Mouse (Mus musculus) neural tube, embryonic 15.5 days (tissue): Measurements from ENCODE around the gene Morf4l1. TPM values are rescaled to one million over a fixed set of nuclear protein-coding genes. Genes with fewer than 3 reads are reported as not detected.
A peak's percentile ranks its signal among the peaks of the same experiment; 100 is the strongest.
"Not testable (repeated sequence)": the region's sequence is repeated elsewhere in the genome, so short reads cannot be mapped to it uniquely, and the experiment has no call there.

Experiments
- ATAC-seq: fragments of 200-750 bp; cut with Nextera tagmentation; 2 replicates; pipeline ENCODE4 v1.8.0; 2017; ENCODE audit warnings: mild to moderate bottlenecking, moderate TSS enrichment, moderate library complexity; ENCODE audit not compliant: low FRiP score
- H3K27ac ChIP-seq: fragments of 300-500 bp; sonication (generic); replicated peaks from 2 replicates; pipeline ENCODE4 v1.5.1; 2015; ENCODE audit warnings: mild to moderate bottlenecking, inconsistent platforms
- H3K27me3 ChIP-seq: fragments of 300-500 bp; sonication (generic); replicated peaks from 2 replicates; pipeline ENCODE4 v1.6.1; 2015; ENCODE audit warnings: inconsistent platforms
- H3K36me3 ChIP-seq: fragments of 300-500 bp; sonication (generic); 2 replicates; pipeline ENCODE4 v1.6.1; 2015; ENCODE audit warnings: inconsistent platforms
- H3K4me1 ChIP-seq: fragments of 300-500 bp; sonication (generic); 2 replicates; pipeline ENCODE4 v1.6.1; 2015; ENCODE audit warnings: inconsistent platforms
- H3K4me2 ChIP-seq: fragments of 300-500 bp; sonication (generic); 2 replicates; pipeline ENCODE4 v1.6.1; 2015; ENCODE audit warnings: inconsistent platforms, mild to moderate bottlenecking, moderate library complexity
- H3K4me3 ChIP-seq: fragments of 300-500 bp; sonication (generic); replicated peaks from 2 replicates; pipeline ENCODE4 v1.5.1; 2015; ENCODE audit warnings: mild to moderate bottlenecking, inconsistent platforms
- H3K9ac ChIP-seq: fragments of 300-500 bp; sonication (generic); replicated peaks from 2 replicates; pipeline ENCODE4 v1.6.1; 2015; ENCODE audit warnings: mild to moderate bottlenecking, inconsistent platforms
- H3K9me3 ChIP-seq: fragments of 300-500 bp; sonication (generic); replicated peaks from 2 replicates; pipeline ENCODE4 v1.6.1; 2016; ENCODE audit warnings: inconsistent platforms
- WGBS: fragments of 180-500 bp; shearing (Covaris S2); methylation state at CpG from one replicate; pipeline ENCODE4 v1.1.7; 2015; ENCODE audit warnings: mixed read lengths; 5-methylcytosine and 5-hydroxymethylcytosine counted together
- polyA plus RNA-seq: library from polyadenylated mRNA; unstranded; fragments of >200 nt; fragmentation: Nextera tagmentation; extraction: Ambion mirVana; gene quantifications from 2 replicates; pipeline ENCODE4 v1.2.1, GENCODE M21; 2015

The Morf4l1 gene
- polyA plus RNA-seq, 1 experiment from 2014 or later = 554 TPM

- not testable (repeated sequence) for H3K4me2 ChIP-seq, H3K27ac ChIP-seq, H3K4me1 ChIP-seq, ATAC-seq, H3K4me3 ChIP-seq, H3K27me3 ChIP-seq, H3K9me3 ChIP-seq, H3K9ac ChIP-seq
- peaks cover 12% of the 10 kb centered on the region for H3K36me3 ChIP-seq
- WGBS = 88% methylated on average over 6 of the region's 6 CpGs
These were observed 32.6 kb downstream of the Morf4l1 start for GRCm38 (mm10) chr9:90081961-90082360.

- peak; percentile 33; the same call in 1 of the 2 replicates for ATAC-seq
- H3K27ac ChIP-seq = no peak overlapping the region
- WGBS = 55% methylated on average over 8 of the region's 8 CpGs
- H3K4me3 ChIP-seq = no peak overlapping the region
- no peaks in the 10 kb centered on the region for H3K27me3 ChIP-seq
- H3K9ac ChIP-seq = no peak overlapping the region
- no peak overlapping the region for H3K4me2 ChIP-seq
- H3K9me3 ChIP-seq = no peaks in the 10 kb centered on the region
- no peaks in the 10 kb centered on the region for H3K4me1 ChIP-seq
- H3K36me3 ChIP-seq = no peaks in the 10 kb centered on the region
These were observed 37.6 kb downstream of the Morf4l1 start for GRCm38 (mm10) chr9:90076849-90077461.

GRCm38 (mm10) chr9:90076131-90076530 is 38.4 kb downstream of the Morf4l1 start:
- Histone ChIP-seq H3K4me3 (no peak overlapping the region), H3K9me3 (no peaks in the 10 kb centered on the region), H3K9ac (no peak overlapping the region), H3K4me1 (no peaks in the 10 kb centered on the region), H3K27me3 (no peaks in the 10 kb centered on the region), H3K27ac (no peak overlapping the region), H3K4me2 (no peak overlapping the region), H3K36me3 (no peaks in the 10 kb centered on the region)
- 80% methylated on average over 5 of the region's 5 CpGs for WGBS
- ATAC-seq = no peak

GRCm38 (mm10) chr9:90075336-90075735 is 39.2 kb downstream of the Morf4l1 start:
- no peak overlapping the region for H3K9ac ChIP-seq
- ATAC-seq = no peak
- no peaks in the 10 kb centered on the region for H3K4me1 ChIP-seq
- H3K4me2 ChIP-seq = no peak overlapping the region
- 88% methylated on average over 4 of the region's 4 CpGs for WGBS
- no peaks in the 10 kb centered on the region for H3K9me3 ChIP-seq
- H3K27me3 ChIP-seq = no peaks in the 10 kb centered on the region
- H3K4me3 ChIP-seq = no peak overlapping the region
- no peaks in the 10 kb centered on the region for H3K36me3 ChIP-seq
- no peak overlapping the region for H3K27ac ChIP-seq

- ATAC-seq = no peak
These were observed 44.4 kb downstream of the Morf4l1 start for GRCm38 (mm10) chr9:90070174-90070573.

GRCm38 (mm10) chr9:90069485-90069884 is 45.1 kb downstream of the Morf4l1 start:
- H3K4me3 ChIP-seq = no peak overlapping the region
- no peaks in the 10 kb centered on the region for H3K27me3 ChIP-seq
- no peaks in the 10 kb centered on the region for H3K36me3 ChIP-seq
- H3K4me1 ChIP-seq = no peaks in the 10 kb centered on the region
- WGBS = 78% methylated on average over 7 of the region's 7 CpGs
- no peak for ATAC-seq
- no peak overlapping the region for H3K27ac ChIP-seq
- H3K9me3 ChIP-seq = no peaks in the 10 kb centered on the region
- no peak overlapping the region for H3K9ac ChIP-seq
- no peak overlapping the region for H3K4me2 ChIP-seq

More at GRCm38 (mm10) chr9:90070174-90070573, 44.4 kb downstream of the Morf4l1 start:
- no peaks in the 10 kb centered on the region for H3K36me3 ChIP-seq
- no peak overlapping the region for H3K4me2 ChIP-seq
- no peak overlapping the region for H3K9ac ChIP-seq
- H3K4me1 ChIP-seq = no peaks in the 10 kb centered on the region
- H3K9me3 ChIP-seq = no peaks in the 10 kb centered on the region
- H3K27ac ChIP-seq = no peak overlapping the region
- no peak overlapping the region for H3K4me3 ChIP-seq
- H3K27me3 ChIP-seq = no peaks in the 10 kb centered on the region
- WGBS = 89% methylated on average over 7 of the region's 7 CpGs

- H3K9me3 ChIP-seq = no peaks in the 10 kb centered on the region
- no peaks in the 10 kb centered on the region for H3K27me3 ChIP-seq
- WGBS = 91% methylated on average over 6 of the region's 6 CpGs
- H3K27ac ChIP-seq = no peak overlapping the region
- ATAC-seq = no peak
- no peaks in the 10 kb centered on the region for H3K4me1 ChIP-seq
- H3K9ac ChIP-seq = no peak overlapping the region
- no peaks in the 10 kb centered on the region for H3K36me3 ChIP-seq
- no peak overlapping the region for H3K4me2 ChIP-seq
- no peak overlapping the region for H3K4me3 ChIP-seq
These were observed 45.8 kb downstream of the Morf4l1 start for GRCm38 (mm10) chr9:90068786-90069185.

- no peaks in the 10 kb centered on the region for H3K36me3 ChIP-seq
- no peaks in the 10 kb centered on the region for H3K9me3 ChIP-seq
- WGBS = 83% methylated on average over 2 of the region's 2 CpGs
- no peak overlapping the region for H3K4me3 ChIP-seq
- no peak overlapping the region for H3K27ac ChIP-seq
- no peak overlapping the region for H3K4me2 ChIP-seq
- no peaks in the 10 kb centered on the region for H3K4me1 ChIP-seq
- no peak for ATAC-seq
- H3K9ac ChIP-seq = no peak overlapping the region
- no peaks in the 10 kb centered on the region for H3K27me3 ChIP-seq
These were observed 47.2 kb downstream of the Morf4l1 start for GRCm38 (mm10) chr9:90067341-90067740.

GRCm38 (mm10) chr9:90060932-90061331 is 53.6 kb downstream of the Morf4l1 start:
- ATAC-seq = not testable (repeated sequence)

GRCm38 (mm10) chr9:90060574-90060875 is 54.0 kb downstream of the Morf4l1 start:
- Histone ChIP-seq H3K4me2 (no peak overlapping the region), H3K4me3 (no peak overlapping the region), H3K4me1 (no peaks in the 10 kb centered on the region), H3K27me3 (no peaks in the 10 kb centered on the region), H3K36me3 (no peaks in the 10 kb centered on the region), H3K9me3 (no peaks in the 10 kb centered on the region), H3K27ac (no peak overlapping the region), H3K9ac (no peak overlapping the region)
- no peak for ATAC-seq
- WGBS = 89% methylated on average over 2 of the region's 2 CpGs

More at GRCm38 (mm10) chr9:90060932-90061331, 53.6 kb downstream of the Morf4l1 start:
- 89% methylated on average over 5 of the region's 5 CpGs for WGBS
- not testable (repeated sequence) for H3K4me3 ChIP-seq, H3K27ac ChIP-seq, H3K9me3 ChIP-seq, H3K36me3 ChIP-seq, H3K4me1 ChIP-seq, H3K27me3 ChIP-seq, H3K9ac ChIP-seq, H3K4me2 ChIP-seq

GRCm38 (mm10) chr9:90059828-90060573 is 54.6 kb downstream of the Morf4l1 start:
- 84% methylated on average over 9 of the region's 9 CpGs for WGBS
- no peak overlapping the region for H3K27ac ChIP-seq

GRCm38 (mm10) chr9:90056716-90057115 is 57.9 kb downstream of the Morf4l1 start:
- no peak for ATAC-seq
- peaks cover 11% of the 10 kb centered on the region for H3K4me1 ChIP-seq
- 79% methylated on average over 2 of the region's 2 CpGs for WGBS

More at GRCm38 (mm10) chr9:90059828-90060573, 54.6 kb downstream of the Morf4l1 start:
- H3K4me3 ChIP-seq = no peak overlapping the region
- no peak overlapping the region for H3K9ac ChIP-seq
- H3K27me3 ChIP-seq = no peaks in the 10 kb centered on the region
- ATAC-seq = no peak
- H3K4me2 ChIP-seq = no peak overlapping the region
- H3K36me3 ChIP-seq = no peaks in the 10 kb centered on the region
- H3K4me1 ChIP-seq = peaks cover 1% of the 10 kb centered on the region; the same call in 1 of the 2 replicates
- H3K9me3 ChIP-seq = no peaks in the 10 kb centered on the region

More at GRCm38 (mm10) chr9:90056716-90057115, 57.9 kb downstream of the Morf4l1 start:
- no peak overlapping the region for H3K27ac ChIP-seq
- no peak overlapping the region for H3K4me3 ChIP-seq
- no peak overlapping the region for H3K4me2 ChIP-seq
- no peaks in the 10 kb centered on the region; the same call in 1 of the 2 replicates for H3K27me3 ChIP-seq
- H3K9ac ChIP-seq = no peak overlapping the region
- H3K9me3 ChIP-seq = no peaks in the 10 kb centered on the region
- H3K36me3 ChIP-seq = no peaks in the 10 kb centered on the region
